Mouse (Mus musculus) c-Kit-positive CD71-positive TER-119-positive erythroid progenitor cells, embryonic 14.5 days (primary cell): ENCODE measurements at regions not wholly inside any gene's neighbourhood (a gene's known extent, or its start where the extent isn't known, plus 50 kb on each side); places are given as distances from the start of the nearest gene placed in this dataset.

ENCODE experiments used
- DNase-seq: peaks from one replicate; pipeline ENCODE4 v3.0.0-alpha.2; 2013; ENCODE audit warnings: low spot score

- DNase-seq = no peak
Observed at GRCm38 (mm10) chr9:62220451-62220850, 61.6 kb downstream of the Spesp1 start.

DNA sequence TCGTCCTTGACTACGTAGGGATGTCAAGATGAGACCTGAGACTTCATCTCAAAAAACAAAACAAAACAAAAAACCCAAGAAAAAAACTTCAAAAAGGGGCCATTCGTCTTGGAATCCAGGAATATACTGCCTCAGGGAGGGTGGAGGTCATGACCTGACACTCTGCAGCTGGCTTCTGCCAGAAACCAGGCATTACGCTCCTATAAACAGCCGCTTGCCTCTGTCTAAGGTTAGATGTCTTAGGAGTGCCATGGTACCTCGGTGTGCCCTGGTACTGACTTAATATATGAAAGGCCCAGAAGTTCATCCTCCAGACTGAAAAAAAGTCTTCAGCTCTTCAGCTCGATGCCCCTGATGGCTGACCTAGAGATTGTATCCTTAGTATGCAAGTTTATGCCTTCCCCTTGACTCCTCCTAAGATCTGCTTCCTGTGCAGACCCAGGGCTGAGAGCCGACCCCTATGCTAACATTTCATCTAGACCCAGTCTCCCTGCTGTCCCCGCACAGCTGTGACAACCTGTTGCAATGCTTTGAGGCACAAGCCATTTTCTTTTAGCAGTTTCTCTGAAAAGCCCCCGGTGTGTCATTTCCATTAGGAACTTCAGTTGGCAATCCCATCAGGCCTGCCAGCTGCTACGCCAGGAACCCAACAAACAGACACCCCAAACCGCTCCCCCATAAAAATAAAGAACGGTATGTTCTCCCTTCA lies 66.7 kb downstream of the Spesp1 start:
- DNase-seq = no peak

GRCm38 (mm10) chr9:62214546-62214945 lies 67.5 kb downstream of the Spesp1 start:
- no peak for DNase-seq

DNA sequence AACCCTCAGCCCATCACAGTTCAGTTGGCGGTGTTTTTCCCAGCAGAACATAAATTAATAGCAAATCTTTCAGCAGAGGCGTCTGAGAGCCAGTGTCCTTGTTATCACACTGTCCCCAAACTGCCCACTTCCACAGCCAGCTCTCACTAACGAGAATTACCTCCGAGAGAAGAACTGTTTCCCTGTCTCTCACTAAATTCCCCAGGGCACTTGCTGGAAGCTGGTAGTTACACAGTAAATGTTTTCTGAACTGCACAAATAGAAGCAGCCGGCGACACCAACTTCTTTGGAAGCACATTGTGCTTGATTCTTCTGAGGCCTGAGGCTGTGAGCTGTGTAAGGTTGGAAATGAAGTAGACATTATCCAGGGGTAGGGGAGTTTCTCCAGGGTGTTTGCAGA lies 69.4 kb downstream of the Spesp1 start:
- no peak for DNase-seq

GRCm38 (mm10) chr9:62210815-62211214 lies 71.2 kb downstream of the Spesp1 start:
- no peak for DNase-seq

DNA sequence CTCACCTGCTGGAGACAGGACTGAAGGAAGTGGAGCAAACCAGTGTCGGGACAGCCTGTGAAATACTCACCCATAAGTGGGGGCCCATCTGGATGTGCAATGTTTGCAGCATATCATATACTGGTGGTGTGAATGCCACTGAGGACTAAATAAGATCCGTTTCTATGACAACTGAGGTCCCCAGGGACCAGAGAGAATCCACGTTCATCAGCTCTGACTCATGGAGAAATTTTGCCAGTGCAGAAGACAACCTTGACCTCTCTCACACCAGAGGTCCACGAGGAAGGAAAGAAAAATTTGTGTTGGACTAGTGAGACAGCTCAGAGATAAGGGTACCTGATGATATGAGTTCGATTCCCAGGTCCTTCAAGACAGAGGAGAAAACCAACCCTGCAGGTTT lies 73.6 kb downstream of the Spesp1 start:
- no peak for DNase-seq

DNA sequence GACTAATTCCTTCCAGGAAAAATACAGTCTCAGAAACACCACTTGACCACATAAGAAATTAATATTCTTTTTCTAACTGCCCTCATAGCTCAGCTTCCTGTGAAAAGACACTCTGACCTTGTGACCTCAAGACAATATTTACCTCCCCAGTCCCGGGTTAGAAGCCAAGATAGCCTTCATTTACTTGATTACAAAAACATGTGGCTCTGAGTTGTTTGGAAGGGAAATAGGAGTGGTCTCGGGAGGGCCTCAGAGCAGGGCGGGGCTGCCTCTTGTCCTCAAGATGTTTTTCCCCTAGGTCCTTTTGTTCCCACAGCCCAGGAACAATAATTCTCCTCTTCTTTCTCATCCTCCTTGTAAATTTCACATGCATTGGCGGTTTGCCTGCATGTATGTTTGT lies 76.7 kb downstream of the Spesp1 start:
- no peak for DNase-seq

GRCm38 (mm10) chr9:62203556-62203955 lies 78.5 kb downstream of the Spesp1 start:
- DNase-seq = no peak

GRCm38 (mm10) chr9:62202331-62202730 lies 79.7 kb downstream of the Spesp1 start:
- no peak for DNase-seq

DNA sequence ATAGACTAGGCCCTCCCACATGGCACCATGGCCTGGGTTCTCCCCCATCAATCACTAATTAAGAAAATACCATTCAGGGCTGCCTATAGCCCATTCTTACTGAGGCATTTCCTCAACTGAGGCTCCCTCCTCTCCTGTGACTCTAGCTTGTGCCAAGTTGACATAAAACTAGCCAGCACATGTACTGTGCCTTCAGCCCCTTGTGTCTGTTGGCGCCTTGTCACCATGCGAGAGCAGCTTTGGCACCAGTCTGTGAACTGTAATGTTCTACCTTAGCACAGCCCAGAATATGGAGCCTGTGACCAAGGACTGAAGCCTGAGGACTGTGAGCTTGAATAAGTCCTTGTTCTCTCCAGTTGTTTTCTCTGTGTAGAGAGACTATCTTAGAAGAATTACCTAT lies 75.0 kb upstream of the Glce start:
- no peak for DNase-seq

DNA sequence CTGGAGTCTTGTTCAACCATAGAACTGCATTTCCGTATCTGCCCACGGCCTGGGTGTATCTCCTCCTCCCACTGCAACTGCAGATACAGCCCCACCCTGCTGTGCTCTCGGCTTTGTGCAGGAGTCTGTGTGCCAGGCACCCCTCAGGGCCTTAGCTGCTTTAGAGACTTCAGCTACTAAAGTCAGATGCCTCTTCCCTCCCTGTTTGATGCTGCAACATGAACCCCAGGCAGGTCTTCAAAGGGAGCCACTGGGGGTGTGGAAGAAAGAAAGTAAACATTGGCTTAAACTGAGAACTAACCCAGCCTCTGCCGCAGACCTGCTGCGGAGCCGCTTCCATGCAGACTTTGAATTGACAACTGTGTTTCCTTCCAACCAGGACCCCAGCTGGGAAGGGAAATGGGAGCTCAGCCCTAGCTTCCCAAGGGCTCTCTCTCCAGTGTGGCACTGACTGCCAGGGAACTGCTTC lies 70.0 kb upstream of the Glce start:
- DNase-seq = peak; percentile 5

- DNase-seq = no peak
Observed at GRCm38 (mm10) chr9:62190474-62190873, 68.0 kb upstream of the Glce start.

DNA sequence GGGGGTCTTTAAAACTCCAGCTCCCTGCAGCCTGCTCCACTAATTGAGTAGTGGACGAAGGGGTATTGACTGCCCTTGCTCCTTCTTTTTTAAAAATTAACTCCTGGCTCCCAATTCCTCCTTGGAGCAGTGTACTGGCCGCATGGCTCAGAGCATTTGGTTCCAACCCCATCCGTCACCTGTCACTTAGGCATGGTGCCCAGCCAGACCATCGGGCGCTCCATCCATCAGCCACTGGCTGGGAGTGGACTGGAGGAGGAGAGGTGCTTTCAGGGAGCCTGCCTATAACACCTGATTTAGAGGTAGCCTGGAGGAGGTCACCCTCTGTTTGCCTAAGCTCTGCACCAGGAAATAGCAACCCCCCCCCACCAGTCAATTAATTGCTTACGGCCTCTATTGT lies 66.4 kb upstream of the Glce start:
- DNase-seq = no peak

- DNase-seq = no peak
Observed at GRCm38 (mm10) chr9:62188379-62188778, 65.9 kb upstream of the Glce start.

DNA sequence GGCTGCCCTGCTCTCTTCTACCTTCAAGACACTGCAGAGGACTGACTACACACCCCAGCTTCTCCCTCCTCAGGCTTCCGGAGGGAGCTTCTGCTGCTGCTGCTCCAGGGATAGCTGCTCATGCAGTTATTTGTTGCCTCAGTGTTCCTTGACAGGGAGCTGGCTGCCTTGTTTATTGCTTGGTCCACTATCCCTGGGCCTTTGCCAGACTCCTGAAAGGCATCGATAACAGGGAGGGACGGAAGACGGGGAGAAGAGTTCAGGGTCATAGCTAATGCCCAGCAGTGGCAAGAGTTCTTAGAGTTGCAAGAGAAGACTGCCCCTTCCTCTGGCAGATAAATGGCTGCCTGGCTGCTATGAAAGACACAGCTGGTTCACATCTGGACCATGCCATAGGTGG lies 64.4 kb upstream of the Glce start:
- DNase-seq = no peak

GRCm38 (mm10) chr9:62185516-62186280 lies 63.2 kb upstream of the Glce start:
- no peak for DNase-seq

DNA sequence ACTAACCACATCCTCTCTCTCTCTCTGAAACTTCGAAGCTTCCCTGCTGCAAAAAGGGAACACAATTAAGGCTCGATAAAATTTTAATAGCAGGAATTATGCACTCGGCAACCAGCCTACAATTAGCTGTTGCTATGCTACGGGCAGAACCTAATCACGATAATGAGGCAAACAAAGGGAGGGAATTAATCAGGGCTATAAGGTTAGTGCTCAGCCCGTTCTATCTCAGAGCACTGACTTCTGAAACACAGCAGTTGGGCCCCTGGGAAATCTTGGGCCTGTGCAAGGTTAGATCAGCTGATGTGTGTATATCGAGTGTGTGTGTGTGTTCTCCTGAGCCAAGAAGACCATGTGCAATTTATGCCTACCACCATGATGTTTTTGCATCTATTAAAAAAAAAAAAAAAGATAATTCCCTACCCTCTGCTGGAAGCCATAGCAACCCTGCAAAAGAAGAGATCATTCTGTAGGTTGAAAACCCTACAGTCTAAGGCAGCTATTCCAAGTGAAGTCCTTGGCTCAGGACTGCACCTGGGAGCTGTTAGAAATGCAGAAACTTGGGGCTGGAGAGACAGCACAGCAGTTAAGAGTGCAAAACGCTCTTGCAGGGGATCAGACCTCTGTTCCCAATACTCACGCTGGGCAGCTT lies 58.9 kb upstream of the Glce start:
- DNase-seq = no peak

- no peak for DNase-seq
Observed at GRCm38 (mm10) chr9:62180456-62181181, 58.2 kb upstream of the Glce start.

DNA sequence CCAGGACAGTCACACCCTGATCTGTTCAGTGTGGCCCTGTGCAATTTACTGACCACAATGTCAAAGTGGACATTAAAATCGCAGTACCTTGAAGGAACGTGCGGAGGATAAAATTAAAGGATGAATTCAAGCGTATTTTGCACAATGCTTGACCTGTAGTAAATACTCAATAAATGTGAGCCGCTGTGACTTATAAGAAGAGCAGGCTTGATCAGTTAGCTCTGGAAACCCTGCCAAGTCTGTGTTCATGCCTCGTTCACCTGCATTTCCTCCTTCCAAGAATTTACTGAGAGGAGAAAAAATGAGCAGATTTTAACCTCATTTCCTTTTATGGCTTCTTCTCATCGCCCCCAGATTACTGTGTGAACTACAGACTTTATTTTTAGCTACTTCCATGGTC lies 52.2 kb upstream of the Glce start:
- no peak for DNase-seq
